Comparison of ENCODE assay signal across 9 mouse cellular contexts in the genomic region with DNA sequence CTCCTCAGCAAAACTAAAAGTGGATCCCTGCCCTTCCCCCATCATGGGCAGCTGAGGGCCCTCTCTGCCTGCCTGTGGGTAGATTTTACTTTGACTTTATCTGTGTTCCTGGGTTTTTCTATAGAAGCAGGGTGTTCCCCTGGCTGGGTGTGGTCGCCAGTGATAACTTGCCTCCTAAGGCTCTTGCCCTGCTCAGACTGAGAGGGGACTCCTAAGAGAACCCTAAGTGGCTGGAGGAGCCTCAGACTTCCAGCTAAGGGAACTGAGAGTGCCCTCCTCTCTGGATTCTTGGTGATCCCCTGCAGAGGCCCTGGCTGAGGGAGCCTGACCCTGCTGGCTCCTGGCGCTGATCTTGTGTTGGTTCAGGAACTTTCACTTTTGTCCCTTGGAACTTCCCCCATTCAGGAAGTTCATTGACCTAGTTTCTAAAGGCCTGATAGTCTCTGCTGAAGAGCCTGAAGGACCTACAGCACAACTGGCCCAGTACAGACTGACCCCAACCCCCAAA. TPM values are rescaled to one million over a fixed set of nuclear protein-coding genes. Genes with fewer than 3 reads are reported as not detected.
DNase-seq lines count a peak whose midpoint lies in the region; ATAC-seq and TF ChIP-seq lines count a peak whose summit lies in the region.
"Had no signal": no experiment of that assay in that cellular context is flagged by ENCODE, and none has a peak within 500 bp of the region (broad histone marks: within the 10 kb centered on the region; RNA-seq: fewer than 3 reads in every experiment).

No protein-coding gene starts in this region.

- no peak for TF ChIP-seq POLR2A in liver, adult 2 months (IDR thresholded peaks at IDR 0.05; ENCODE audit: extremely low read depth, insufficient read depth, low read length)

- H3K27me3 ChIP-seq in embryonic facial prominence, embryonic 14.5 days (replicated peaks; ENCODE audit: control insufficient read depth, insufficient read depth, low read length), result no peaks in the 10 kb centered on the region
- no peaks in the 10 kb centered on the region for H3K27me3 ChIP-seq in liver, adult 2 months (ENCODE audit: control insufficient read depth, insufficient read depth, low read length)
- no peaks in the 10 kb centered on the region for H3K27me3 ChIP-seq in forebrain, embryonic 13.5 days
- H3K27me3 ChIP-seq in midbrain, embryonic 13.5 days, result peaks cover 18% of the 10 kb centered on the region; the same call in 1 of the 2 replicates
- H3K27me3 ChIP-seq: neural tube, embryonic 13.5 days had no signal

- peaks cover 18% of the 10 kb centered on the region for H3K4me1 ChIP-seq in embryonic facial prominence, embryonic 14.5 days (ENCODE audit: control insufficient read depth, insufficient read depth, low read length)
- peaks cover 14% of the 10 kb centered on the region for H3K4me1 ChIP-seq in liver, adult 2 months (ENCODE audit: control insufficient read depth, insufficient read depth, low read length)
- peaks cover 12% of the 10 kb centered on the region for H3K4me1 ChIP-seq in forebrain, embryonic 13.5 days
- peaks cover 12% of the 10 kb centered on the region for H3K4me1 ChIP-seq in midbrain, embryonic 13.5 days (replicated peaks)

- H3K4me3 ChIP-seq in embryonic facial prominence, embryonic 14.5 days (ENCODE audit: low read depth, low read length), result no peak overlapping the region
- no peak overlapping the region for H3K4me3 ChIP-seq in liver, adult 2 months (ENCODE audit: insufficient read depth, low read depth, low read length)
- H3K4me3 ChIP-seq in forebrain, embryonic 13.5 days, result no peak overlapping the region
- H3K4me3 ChIP-seq in midbrain, embryonic 13.5 days (replicated peaks), result no peak overlapping the region
- H3K4me3 ChIP-seq: neural tube, embryonic 13.5 days had no signal

- no peak for TF ChIP-seq CTCF in liver, adult 2 months (IDR thresholded peaks at IDR 0.05; ENCODE audit: low read depth, low read length)

- intact Hi-C loops in heart, postnatal 25 days (cut with DNase I), result no loop called here

- H3K9me3 ChIP-seq in embryonic facial prominence, embryonic 14.5 days (ENCODE audit: control insufficient read depth, low read length), result no peaks in the 10 kb centered on the region
- no peaks in the 10 kb centered on the region for H3K9me3 ChIP-seq in forebrain, embryonic 13.5 days (replicated peaks)
- no peaks in the 10 kb centered on the region for H3K9me3 ChIP-seq in midbrain, embryonic 13.5 days
- H3K9me3 ChIP-seq: neural tube, embryonic 13.5 days had no signal

- no peak overlapping the region for H3K27ac ChIP-seq in embryonic facial prominence, embryonic 14.5 days (replicated peaks; ENCODE audit: low read depth, low read length)
- peak overlapping the region; percentile 10 for H3K27ac ChIP-seq in liver, adult 2 months (replicated peaks; ENCODE audit: insufficient read depth, low read depth, low read length)
- no peak overlapping the region for H3K27ac ChIP-seq in forebrain, embryonic 13.5 days
- H3K27ac ChIP-seq in midbrain, embryonic 13.5 days, result no peak overlapping the region
- H3K27ac ChIP-seq: neural tube, embryonic 13.5 days had no signal

- no peak for ATAC-seq in embryonic facial prominence, embryonic 14.5 days (ENCODE audit: low read depth)
- ATAC-seq in forebrain, embryonic 13.5 days, result no peak
- no peak for ATAC-seq in midbrain, embryonic 13.5 days

- no peaks in the 10 kb centered on the region for H3K36me3 ChIP-seq in embryonic facial prominence, embryonic 14.5 days (ENCODE audit: control insufficient read depth, insufficient read depth, low read length)
- no peaks in the 10 kb centered on the region for H3K36me3 ChIP-seq in liver, adult 2 months (ENCODE audit: control insufficient read depth, insufficient read depth, low read length)
- no peaks in the 10 kb centered on the region for H3K36me3 ChIP-seq in forebrain, embryonic 13.5 days (ENCODE audit: poor library complexity, severe bottlenecking)
- no peaks in the 10 kb centered on the region for H3K36me3 ChIP-seq in midbrain, embryonic 13.5 days

- 44% methylated on average over 2 of the region's 2 CpGs for WGBS in embryonic facial prominence, embryonic 14.5 days
- WGBS in liver, adult 2 months, result 33% methylated on average over 2 of the region's 2 CpGs
- 51% methylated on average over 2 of the region's 2 CpGs for WGBS in forebrain, embryonic 13.5 days
- 50% methylated on average over 2 of the region's 2 CpGs for WGBS in midbrain, embryonic 13.5 days

- H3K79me2 ChIP-seq in liver, adult 2 months (ENCODE audit: control insufficient read depth, insufficient read depth, low read length), result no peaks in the 10 kb centered on the region

- 0 out of 2 replicates have a peak overlapping the region, but pooled peaks have one; percentile 34 for H3K9ac ChIP-seq in embryonic facial prominence, embryonic 14.5 days (ENCODE audit: low read depth, low read length)
- H3K9ac ChIP-seq in liver, adult 2 months (ENCODE audit: low read depth, low read length), result no peak overlapping the region; the same call in 1 of the 2 replicates
- no peak overlapping the region for H3K9ac ChIP-seq in forebrain, embryonic 13.5 days
- H3K9ac ChIP-seq in midbrain, embryonic 13.5 days (replicated peaks), result no peak overlapping the region
- H3K9ac ChIP-seq: neural tube, embryonic 13.5 days had no signal

- peak; percentile 57 to 71 for DNase-seq in heart, adult 18-20 months
- no peak for DNase-seq in heart, postnatal 25 days (ENCODE audit: low spot score)
- no peak for DNase-seq in embryonic facial prominence, embryonic 14.5 days (ENCODE audit: low spot score)
- DNase-seq in liver, adult 2 months (ENCODE audit: extremely low read depth, low read depth, low spot score), result peak; percentile 80
- DNase-seq in retina, postnatal 1 day, result peak; percentile 49
- DNase-seq in layer of hippocampus, adult 8-10 months (ENCODE audit: low spot score in 2 of 2), result no peak

- no peak overlapping the region for H3K4me2 ChIP-seq in embryonic facial prominence, embryonic 14.5 days (ENCODE audit: low read depth, low read length)
- H3K4me2 ChIP-seq in forebrain, embryonic 13.5 days, result no peak overlapping the region
- no peak overlapping the region for H3K4me2 ChIP-seq in midbrain, embryonic 13.5 days (replicated peaks)
- H3K4me2 ChIP-seq: neural tube, embryonic 13.5 days had no signal

RNA-seq across cellular contexts. Expression of gene Glipr2, which starts 7.2 kb away (rescaled TPM):
- total RNA-seq in heart, adult 18-20 months (2021), result 1 to 10 TPM; 3.3 to 4.4 TPM
- 1 to 10 TPM; 3.6 to 4.3 TPM for total RNA-seq in heart, postnatal 25 days (2021)
- 121 and 129 TPM in 2 replicates for polyA plus RNA-seq in embryonic facial prominence, embryonic 14.5 days (2014; fragmentation: Nextera tagmentation; extraction: Ambion mirVana)
- total RNA-seq in liver, adult 2 months (2014; rRNA removed), result 0.83 and 2.0 TPM in 2 replicates
- polyA plus RNA-seq in liver, adult 2 months (2012; rRNA removed), result 0.67 and 1.2 TPM in 2 replicates
- total RNA-seq in layer of hippocampus, adult 8-10 months (2022), result 1 to 10 TPM; 2.1 to 5.8 (median 4.5) TPM
- polyA plus RNA-seq in forebrain, embryonic 13.5 days (2015; fragmentation: Nextera tagmentation; extraction: Ambion mirVana), result 37.1 and 38.7 TPM in 2 replicates
- 33.7 and 35.3 TPM in 2 replicates for polyA plus RNA-seq in midbrain, embryonic 13.5 days (2015; fragmentation: Nextera tagmentation; extraction: Ambion mirVana)

RNA-seq across cellular contexts. Expression of gene Ccin, which starts 18.9 kb away (rescaled TPM):
- total RNA-seq in heart, adult 18-20 months (2021), result not detected
- not detected for total RNA-seq in heart, postnatal 25 days (2021)
- polyA plus RNA-seq in embryonic facial prominence, embryonic 14.5 days (2014; fragmentation: Nextera tagmentation; extraction: Ambion mirVana), result not detected in 2 replicates
- total RNA-seq in liver, adult 2 months (2014; rRNA removed), result not detected in 2 replicates
- polyA plus RNA-seq in liver, adult 2 months (2012; rRNA removed), result not detected in 2 replicates
- not detected for total RNA-seq in layer of hippocampus, adult 8-10 months (2022)
- not detected in 2 replicates for polyA plus RNA-seq in forebrain, embryonic 13.5 days (2015; fragmentation: Nextera tagmentation; extraction: Ambion mirVana)
- not detected in 2 replicates for polyA plus RNA-seq in midbrain, embryonic 13.5 days (2015; fragmentation: Nextera tagmentation; extraction: Ambion mirVana)
- polyA plus RNA-seq: neural tube, embryonic 13.5 days had no signal

RNA-seq across cellular contexts. Expression of gene Clta, which starts 39.9 kb away (rescaled TPM):
- total RNA-seq in heart, adult 18-20 months (2021), result 10 to 100 TPM; 79.0 to 83.2 TPM
- total RNA-seq in heart, postnatal 25 days (2021), result 10 to 100 TPM; 77.8 to 84.2 TPM
- polyA plus RNA-seq in embryonic facial prominence, embryonic 14.5 days (2014; fragmentation: Nextera tagmentation; extraction: Ambion mirVana), result 254 and 258 TPM in 2 replicates
- 166 and 191 TPM in 2 replicates for total RNA-seq in liver, adult 2 months (2014; rRNA removed)
- 116 and 154 TPM in 2 replicates for polyA plus RNA-seq in liver, adult 2 months (2012; rRNA removed)
- total RNA-seq in layer of hippocampus, adult 8-10 months (2022), result 100 to 1,000 TPM; 264 to 296 (median 284) TPM
- polyA plus RNA-seq in forebrain, embryonic 13.5 days (2015; fragmentation: Nextera tagmentation; extraction: Ambion mirVana), result 249 and 262 TPM in 2 replicates
- 275 TPM in 2 replicates for polyA plus RNA-seq in midbrain, embryonic 13.5 days (2015; fragmentation: Nextera tagmentation; extraction: Ambion mirVana)

Comparison
In these comparisons a context has a peak if more than half of its experiments do, and no peak if none do; other contexts are left out.
1. DNase-seq: peak in heart, adult 18-20 months (2 of 2), liver, adult 2 months (single experiment) and retina, postnatal 1 day (single experiment); none in heart, postnatal 25 days (single experiment), embryonic facial prominence, embryonic 14.5 days (single experiment) and layer of hippocampus, adult 8-10 months (0 of 2).